Mouse (Mus musculus) Muller cell, postnatal 12 days (primary cell): ENCODE measurements around the gene Tmem151a.

ENCODE experiments used
- DNase-seq: peaks from one replicate; pipeline ENCODE4 v3.0.0-alpha.2; 2015; ENCODE audit errors: inconsistent ontology term

Gene Tmem151a

GRCm38 (mm10) chr19:5067867-5068569 lies 17.3 kb downstream of the Tmem151a start, which contains the start of gene Cd248:
Gene Cd248, plus strand, starts transcription at chr19:5068078.
- peak; percentile 81 for DNase-seq

GRCm38 (mm10) chr19:5067040-5067799 lies 18.1 kb downstream of the Tmem151a start:
- no peak for DNase-seq

GRCm38 (mm10) chr19:5065104-5065503 lies 20.2 kb downstream of the Tmem151a start:
- peak; percentile 24 for DNase-seq

- DNase-seq = no peak
These were observed 22.9 kb downstream of the Tmem151a start for GRCm38 (mm10) chr19:5062446-5062845.

GRCm38 (mm10) chr19:5062041-5062440 lies 23.3 kb downstream of the Tmem151a start:
- DNase-seq = no peak

- no peak for DNase-seq
These were observed 24.7 kb downstream of the Tmem151a start for GRCm38 (mm10) chr19:5060365-5061330.

GRCm38 (mm10) chr19:5058801-5059771 lies 26.2 kb downstream of the Tmem151a start:
- peak; percentile 43 for DNase-seq

GRCm38 (mm10) chr19:5057876-5058775 lies 27.2 kb downstream of the Tmem151a start:
- peak; percentile 54 for DNase-seq

GRCm38 (mm10) chr19:5056251-5056650 lies 29.1 kb downstream of the Tmem151a start:
- DNase-seq = peak; percentile 40

- peak; percentile 54 for DNase-seq
These were observed 31.4 kb downstream of the Tmem151a start for GRCm38 (mm10) chr19:5053909-5054308.

GRCm38 (mm10) chr19:5052853-5053252 lies 32.5 kb downstream of the Tmem151a start:
- no peak for DNase-seq

- no peak for DNase-seq
These were observed 33.0 kb downstream of the Tmem151a start for GRCm38 (mm10) chr19:5052166-5052822.

- DNase-seq = peak; percentile 12
These were observed 33.8 kb downstream of the Tmem151a start for GRCm38 (mm10) chr19:5051515-5051914.

GRCm38 (mm10) chr19:5051031-5051430 lies 34.3 kb downstream of the Tmem151a start:
- DNase-seq = peak; percentile 46

- peak; percentile 86 for DNase-seq
These were observed 35.1 kb downstream of the Tmem151a start, which contains the start of gene Rin1 for GRCm38 (mm10) chr19:5050047-5050905. Gene Rin1, plus strand, starts transcription at chr19:5050481.

GRCm38 (mm10) chr19:5049325-5049724 lies 36.0 kb downstream of the Tmem151a start:
- DNase-seq = no peak

- no peak for DNase-seq
These were observed 36.9 kb downstream of the Tmem151a start for GRCm38 (mm10) chr19:5048138-5049056.
